In genomic region chr17:90934929-90935328, GRCm38 (mm10) we compare ENCODE assay signal across 17 mouse cellular contexts.
"Had no signal": no experiment of that assay in that cellular context is flagged by ENCODE, and none has a peak within 500 bp of the region (broad histone marks: within the 10 kb centered on the region; RNA-seq: fewer than 3 reads in every experiment).

No protein-coding gene starts in this region.

- H3K9ac ChIP-seq: liver, postnatal 0 days; lung, embryonic 15.5 days; midbrain, embryonic 13.5 days; midbrain, embryonic 15.5 days; neural tube, embryonic 12.5 days had no signal

- H3K36me3 ChIP-seq: lung, embryonic 15.5 days; midbrain, embryonic 13.5 days; midbrain, embryonic 15.5 days; neural tube, embryonic 12.5 days had no signal

- H3K4me1 ChIP-seq: lung, embryonic 15.5 days; megakaryocyte, embryonic 14.5 days; midbrain, embryonic 13.5 days; midbrain, embryonic 15.5 days; neural tube, embryonic 12.5 days had no signal

- H3K27me3 ChIP-seq: lung, embryonic 15.5 days; megakaryocyte, embryonic 14.5 days; midbrain, embryonic 13.5 days; midbrain, embryonic 15.5 days; neural tube, embryonic 12.5 days had no signal

- DNase-seq: liver, postnatal 0 days; lung, adult 2 months; lung, postnatal 14 days; lung, postnatal 36 days; right cerebral cortex, postnatal 14 days; spleen, adult 18-20 months; thymus, adult 18-20 months; thymus, postnatal 14 days; thymus, postnatal 36 days had no signal

- H3K27ac ChIP-seq: lung, embryonic 15.5 days; macrophage; midbrain, embryonic 13.5 days; midbrain, embryonic 15.5 days; neural tube, embryonic 12.5 days had no signal

- ATAC-seq: liver, postnatal 0 days; lung, postnatal 0 days; midbrain, embryonic 13.5 days; midbrain, embryonic 15.5 days had no signal

- H3K9me3 ChIP-seq: lung, embryonic 15.5 days; megakaryocyte, embryonic 14.5 days; midbrain, embryonic 13.5 days; midbrain, embryonic 15.5 days; neural tube, embryonic 12.5 days had no signal

- H3K4me3 ChIP-seq: lung, embryonic 15.5 days; megakaryocyte, embryonic 14.5 days; midbrain, embryonic 13.5 days; midbrain, embryonic 15.5 days; neural tube, embryonic 12.5 days had no signal

- H3K4me2 ChIP-seq: lung, embryonic 15.5 days; midbrain, embryonic 11.5 days; midbrain, embryonic 13.5 days; midbrain, embryonic 15.5 days; neural tube, embryonic 12.5 days had no signal
